Mouse (Mus musculus): ENCODE data around the gene Chst8. TPM values are rescaled to one million over a fixed set of nuclear protein-coding genes. Genes with fewer than 3 reads are reported as not detected.

The Chst8 gene
- total and polyA plus RNA-seq, 2 experiments from 2014 or later: 0.20 to 6.4 TPM

DNA sequence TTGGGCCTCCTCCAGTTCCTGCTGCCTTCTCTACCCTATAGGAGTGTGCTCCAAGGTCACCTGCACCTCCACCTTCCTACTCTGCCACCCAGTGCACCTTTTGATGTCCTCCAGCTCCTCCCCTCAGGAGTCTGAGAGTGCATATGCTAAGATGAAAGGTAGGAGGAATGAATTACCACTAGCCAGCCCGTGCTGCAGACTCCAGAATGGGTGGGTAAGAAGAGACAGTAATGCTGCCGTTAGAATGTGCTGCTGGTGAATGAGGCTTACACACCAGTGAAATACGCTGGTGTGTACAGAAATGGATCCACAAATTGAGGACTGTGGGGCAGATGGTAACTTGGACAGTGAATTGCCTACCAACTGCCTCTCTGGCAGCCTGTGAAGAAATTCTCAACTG is 112.6 kb downstream of the Chst8 start:
- DNase-seq (ENCODE audit: low spot score): no peak
- WGBS: 69% methylated on average over 3 of the region's 3 CpGs
- ATAC-seq (ENCODE audit: insufficient read depth, low read depth): no peak

DNA sequence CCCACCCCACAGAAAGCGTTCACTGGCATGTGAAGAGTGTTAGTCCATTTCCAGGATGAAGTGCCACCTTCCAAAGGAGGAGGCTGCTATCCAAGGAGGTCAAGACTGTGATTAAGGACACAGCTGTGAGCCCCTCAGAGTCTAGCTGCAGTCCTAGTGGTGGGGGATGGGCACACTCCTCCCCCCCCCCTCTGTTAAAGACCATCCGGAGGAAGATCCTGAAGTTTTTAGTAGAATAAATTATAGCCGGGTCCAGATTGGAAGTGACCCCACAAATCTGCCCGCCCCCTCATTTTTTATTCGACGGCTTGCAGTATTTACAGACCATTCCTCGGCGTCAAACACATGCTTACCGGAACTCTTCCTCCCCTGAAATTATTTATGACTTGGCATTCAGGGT is 114.3 kb downstream of the Chst8 start:
- no peaks in the 10 kb centered on the region for H3K9me3 ChIP-seq (replicated peaks; ENCODE audit: control insufficient read depth, low read length)
- no peak overlapping the region for H3K4me2 ChIP-seq (ENCODE audit: low read depth, low read length)
- TF ChIP-seq EP300 (IDR thresholded peaks at IDR 0.05; ENCODE audit: low read depth) (no peak), CTCF (IDR thresholded peaks at IDR 0.05; ENCODE audit: low read depth) (no peak)
- H3K27me3 ChIP-seq (ENCODE audit: control insufficient read depth, insufficient read depth, low read length): peaks cover 14% of the 10 kb centered on the region; the same call in 1 of the 2 replicates
- no peaks in the 10 kb centered on the region for H3K36me3 ChIP-seq (replicated peaks; ENCODE audit: control insufficient read depth, insufficient read depth, low read length)
- DNase-seq (ENCODE audit: low spot score): no peak
- H3K9ac ChIP-seq (replicated peaks; ENCODE audit: low read depth, low read length): no peak overlapping the region
- no peak overlapping the region for H3K4me3 ChIP-seq (ENCODE audit: low read depth, low read length)
- WGBS: 76% methylated on average over 9 of the region's 9 CpGs
- no peaks in the 10 kb centered on the region for H3K4me1 ChIP-seq (ENCODE audit: control insufficient read depth, insufficient read depth)
- no peak overlapping the region for H3K27ac ChIP-seq (ENCODE audit: low read depth)
- ATAC-seq (ENCODE audit: insufficient read depth, low read depth): no peak

More for the DNA sequence above, 112.6 kb downstream of the Chst8 start:
- no peaks in the 10 kb centered on the region for H3K9me3 ChIP-seq (replicated peaks; ENCODE audit: control insufficient read depth, low read length)
- H3K36me3 ChIP-seq (replicated peaks; ENCODE audit: control insufficient read depth, insufficient read depth, low read length): no peaks in the 10 kb centered on the region
- no peak overlapping the region for H3K9ac ChIP-seq (replicated peaks; ENCODE audit: low read depth, low read length)
- H3K27ac ChIP-seq (ENCODE audit: low read depth): no peak overlapping the region
- TF ChIP-seq EP300 (IDR thresholded peaks at IDR 0.05; ENCODE audit: low read depth) (no peak), CTCF (IDR thresholded peaks at IDR 0.05; ENCODE audit: low read depth) (no peak)
- no peak overlapping the region for H3K4me3 ChIP-seq (ENCODE audit: low read depth, low read length)
- no peak overlapping the region for H3K4me2 ChIP-seq (ENCODE audit: low read depth, low read length)
- H3K4me1 ChIP-seq (ENCODE audit: control insufficient read depth, insufficient read depth): no peaks in the 10 kb centered on the region
- peaks cover 15% of the 10 kb centered on the region; the same call in 1 of the 2 replicates for H3K27me3 ChIP-seq (ENCODE audit: control insufficient read depth, insufficient read depth, low read length)

DNA sequence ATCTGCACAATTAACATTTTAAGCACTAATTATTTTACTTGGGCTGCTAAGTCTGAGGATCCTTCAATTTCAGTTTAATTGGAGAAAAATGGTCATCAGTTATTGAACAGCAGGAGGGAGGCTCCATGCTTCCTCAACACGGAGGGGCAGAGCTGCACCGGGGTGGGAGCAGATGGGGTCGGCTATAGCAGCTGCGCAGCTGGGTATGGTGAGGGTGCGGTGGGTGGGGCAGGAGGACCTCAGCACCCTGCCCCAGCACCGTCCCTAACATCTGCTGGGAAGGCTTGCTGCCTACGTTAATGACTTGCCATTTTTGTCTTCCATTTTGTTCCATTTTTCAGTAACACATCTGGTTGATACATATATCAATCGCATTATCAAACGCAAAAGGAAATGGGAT is 116.4 kb downstream of the Chst8 start:
- Histone ChIP-seq H3K9me3 (replicated peaks; ENCODE audit: control insufficient read depth, low read length) (no peaks in the 10 kb centered on the region), H3K4me1 (ENCODE audit: control insufficient read depth, insufficient read depth) (no peaks in the 10 kb centered on the region), H3K4me2 (ENCODE audit: low read depth, low read length) (no peak overlapping the region), H3K9ac (replicated peaks; ENCODE audit: low read depth, low read length) (no peak overlapping the region), H3K4me3 (ENCODE audit: low read depth, low read length) (no peak overlapping the region), H3K27ac (ENCODE audit: low read depth) (no peak overlapping the region), H3K36me3 (replicated peaks; ENCODE audit: control insufficient read depth, insufficient read depth, low read length) (no peaks in the 10 kb centered on the region), H3K27me3 (ENCODE audit: control insufficient read depth, insufficient read depth, low read length) (peaks cover 11% of the 10 kb centered on the region; the same call in 1 of the 2 replicates)
- TF ChIP-seq CTCF (IDR thresholded peaks at IDR 0.05; ENCODE audit: low read depth): no peak
- no peak for TF ChIP-seq EP300 (IDR thresholded peaks at IDR 0.05; ENCODE audit: low read depth)
- DNase-seq (ENCODE audit: low spot score) (no peak), ATAC-seq (ENCODE audit: insufficient read depth, low read depth) (no peak)
- WGBS: 67% methylated on average over 9 of the region's 9 CpGs

DNA sequence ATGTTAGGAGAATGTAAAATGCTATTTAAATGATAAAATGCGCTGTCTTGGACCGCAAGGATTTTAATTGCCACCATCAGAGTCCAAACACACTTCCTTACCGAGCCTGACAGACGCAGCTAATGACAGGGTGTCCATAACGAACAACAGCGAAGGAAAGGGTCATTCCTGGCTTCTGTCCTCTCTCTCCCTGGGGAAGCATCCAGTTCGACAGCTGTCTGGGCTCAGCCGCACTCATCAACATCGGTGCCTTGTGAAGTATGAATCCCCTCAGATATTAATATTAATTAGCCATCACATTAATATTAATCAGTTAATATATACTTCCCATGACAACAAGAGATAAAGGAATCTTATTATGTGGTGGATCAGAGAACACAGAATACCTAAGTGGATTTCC is 117.6 kb downstream of the Chst8 start:
- Histone ChIP-seq H3K36me3 (replicated peaks; ENCODE audit: control insufficient read depth, insufficient read depth, low read length) (no peaks in the 10 kb centered on the region), H3K4me3 (ENCODE audit: low read depth, low read length) (no peak overlapping the region), H3K9ac (replicated peaks; ENCODE audit: low read depth, low read length) (no peak overlapping the region), H3K27ac (ENCODE audit: low read depth) (no peak overlapping the region), H3K27me3 (ENCODE audit: control insufficient read depth, insufficient read depth, low read length) (peaks cover 11% of the 10 kb centered on the region; the same call in 1 of the 2 replicates), H3K9me3 (replicated peaks; ENCODE audit: control insufficient read depth, low read length) (no peaks in the 10 kb centered on the region), H3K4me1 (ENCODE audit: control insufficient read depth, insufficient read depth) (no peaks in the 10 kb centered on the region), H3K4me2 (ENCODE audit: low read depth, low read length) (no peak overlapping the region)
- no peak for ATAC-seq (ENCODE audit: insufficient read depth, low read depth)
- no peak for DNase-seq (ENCODE audit: low spot score)
- 38% methylated on average over 9 of the region's 9 CpGs for WGBS
- TF ChIP-seq EP300 (IDR thresholded peaks at IDR 0.05; ENCODE audit: low read depth) (no peak), CTCF (IDR thresholded peaks at IDR 0.05; ENCODE audit: low read depth) (no peak)

DNA sequence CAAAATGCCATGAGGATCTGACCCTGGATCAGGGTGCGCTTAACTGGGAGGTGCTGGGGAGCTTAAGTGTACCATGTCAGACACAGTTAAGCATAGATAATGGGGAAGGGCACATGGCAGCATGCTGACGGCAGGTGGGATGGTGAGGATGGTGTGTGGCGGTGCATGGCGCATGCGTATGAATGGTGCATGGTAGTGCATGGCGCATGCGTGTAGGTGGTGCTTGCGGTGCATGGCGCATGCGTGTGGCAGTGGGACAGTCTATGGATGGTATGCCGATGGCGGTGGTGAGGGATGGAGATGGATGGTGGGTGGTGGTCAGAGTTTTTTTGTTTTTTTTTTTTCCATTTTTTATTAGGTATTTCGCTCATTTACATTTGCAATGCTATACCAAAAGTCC is 118.6 kb downstream of the Chst8 start:
- no peak overlapping the region for H3K27ac ChIP-seq (ENCODE audit: low read depth)
- H3K9ac ChIP-seq (replicated peaks; ENCODE audit: low read depth, low read length): no peak overlapping the region
- WGBS: 91% methylated on average over 13 of the region's 13 CpGs
- no peak for DNase-seq (ENCODE audit: low spot score)
- H3K4me3 ChIP-seq (ENCODE audit: low read depth, low read length): no peak overlapping the region
- H3K4me2 ChIP-seq (ENCODE audit: low read depth, low read length): no peak overlapping the region
- H3K9me3 ChIP-seq (replicated peaks; ENCODE audit: control insufficient read depth, low read length): no peaks in the 10 kb centered on the region
- H3K27me3 ChIP-seq (ENCODE audit: control insufficient read depth, insufficient read depth, low read length): peaks cover 11% of the 10 kb centered on the region; the same call in 1 of the 2 replicates
- no peaks in the 10 kb centered on the region; the same call in 1 of the 2 replicates for H3K4me1 ChIP-seq (ENCODE audit: control insufficient read depth, insufficient read depth)
- H3K36me3 ChIP-seq (replicated peaks; ENCODE audit: control insufficient read depth, insufficient read depth, low read length): no peaks in the 10 kb centered on the region
- no peak for TF ChIP-seq EP300 (IDR thresholded peaks at IDR 0.05; ENCODE audit: low read depth)
- no peak for TF ChIP-seq CTCF (IDR thresholded peaks at IDR 0.05; ENCODE audit: low read depth)
- ATAC-seq (ENCODE audit: insufficient read depth, low read depth): no peak

DNA sequence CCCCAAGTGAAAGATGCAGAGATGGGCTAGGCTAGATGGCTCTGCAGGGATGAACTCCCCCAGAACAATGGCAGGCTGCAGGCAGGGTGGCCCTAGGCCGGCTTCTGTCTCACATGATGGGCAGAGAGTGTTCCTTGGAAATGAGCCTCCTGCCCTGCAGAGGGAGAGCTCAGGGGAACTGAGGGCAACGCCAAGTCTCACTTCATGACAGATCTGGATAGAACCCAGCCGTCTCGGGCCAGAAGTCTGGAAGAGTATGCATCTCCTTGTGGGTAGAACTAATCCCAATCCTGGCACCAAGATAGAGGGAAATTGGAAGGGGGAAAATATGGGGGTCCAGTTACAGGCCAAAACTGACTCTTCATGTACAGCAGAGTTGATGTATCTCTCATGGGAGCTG is 119.4 kb downstream of the Chst8 start:
- no peak overlapping the region for H3K4me3 ChIP-seq (ENCODE audit: low read depth, low read length)
- no peak overlapping the region for H3K9ac ChIP-seq (replicated peaks; ENCODE audit: low read depth, low read length)
- 73% methylated on average over 4 of the region's 4 CpGs for WGBS
- no peak for ATAC-seq (ENCODE audit: insufficient read depth, low read depth)
- no peaks in the 10 kb centered on the region for H3K36me3 ChIP-seq (replicated peaks; ENCODE audit: control insufficient read depth, insufficient read depth, low read length)
- H3K27ac ChIP-seq (ENCODE audit: low read depth): no peak overlapping the region
- DNase-seq (ENCODE audit: low spot score): no peak
- H3K9me3 ChIP-seq (replicated peaks; ENCODE audit: control insufficient read depth, low read length): no peaks in the 10 kb centered on the region
- H3K4me1 ChIP-seq (ENCODE audit: control insufficient read depth, insufficient read depth): no peaks in the 10 kb centered on the region; the same call in 1 of the 2 replicates
- no peak overlapping the region for H3K4me2 ChIP-seq (ENCODE audit: low read depth, low read length)
- TF ChIP-seq EP300 (IDR thresholded peaks at IDR 0.05; ENCODE audit: low read depth): no peak
- no peak for TF ChIP-seq CTCF (IDR thresholded peaks at IDR 0.05; ENCODE audit: low read depth)
- peaks cover 11% of the 10 kb centered on the region; the same call in 1 of the 2 replicates for H3K27me3 ChIP-seq (ENCODE audit: control insufficient read depth, insufficient read depth, low read length)

All from heart, postnatal 0 days (tissue).